Mouse (Mus musculus): ENCODE measurements at regions not wholly inside any gene's neighbourhood (a gene's known extent, or its start where the extent isn't known, plus 50 kb on each side); places are given as distances from the start of the nearest gene placed in this dataset.

- TF ChIP-seq CTCF (IDR thresholded peaks at IDR 0.05; ENCODE audit: borderline replicate concordance, insufficient read depth, low read depth, low read length) (no peak), POLR2A (IDR thresholded peaks at IDR 0.05; ENCODE audit: borderline replicate concordance, insufficient read depth, low read length) (no peak)
- Histone ChIP-seq H3K4me3 (replicated peaks; ENCODE audit: insufficient read depth, low read depth, low read length) (no peak overlapping the region), H3K4me1 (ENCODE audit: control insufficient read depth, insufficient read depth, low read length) (no peaks in the 10 kb centered on the region), H3K27me3 (ENCODE audit: control insufficient read depth, insufficient read depth, low read length) (no peaks in the 10 kb centered on the region), H3K27ac (ENCODE audit: insufficient read depth, low read length) (no peak overlapping the region)
- no peak for DNase-seq
- WGBS = 85% methylated on average over 5 of the region's 5 CpGs
These were observed 343.3 kb upstream of the Adgrl2 start for GRCm38 (mm10) chr3:149333607-149334006.

- no peaks in the 10 kb centered on the region for H3K4me1 ChIP-seq (ENCODE audit: control insufficient read depth, insufficient read depth, low read length)
- no peak overlapping the region for H3K4me3 ChIP-seq (replicated peaks; ENCODE audit: insufficient read depth, low read depth, low read length)
- WGBS = 52% methylated on average over 10 of the region's 10 CpGs
- no peaks in the 10 kb centered on the region for H3K27me3 ChIP-seq (ENCODE audit: control insufficient read depth, insufficient read depth, low read length)
- H3K27ac ChIP-seq (ENCODE audit: insufficient read depth, low read length) = no peak overlapping the region
- TF ChIP-seq CTCF (IDR thresholded peaks at IDR 0.05; ENCODE audit: borderline replicate concordance, insufficient read depth, low read depth, low read length) = no peak
- no peak for TF ChIP-seq POLR2A (IDR thresholded peaks at IDR 0.05; ENCODE audit: borderline replicate concordance, insufficient read depth, low read length)
- DNase-seq = no peak
These were observed 342.8 kb upstream of the Adgrl2 start for GRCm38 (mm10) chr3:149333131-149333530.

- no peak for DNase-seq
- Histone ChIP-seq H3K27ac (ENCODE audit: insufficient read depth, low read length) (no peak overlapping the region), H3K4me1 (ENCODE audit: control insufficient read depth, insufficient read depth, low read length) (no peaks in the 10 kb centered on the region), H3K27me3 (ENCODE audit: control insufficient read depth, insufficient read depth, low read length) (no peaks in the 10 kb centered on the region), H3K4me3 (replicated peaks; ENCODE audit: insufficient read depth, low read depth, low read length) (no peak overlapping the region)
- 42% methylated on average over 4 of the region's 4 CpGs for WGBS
- TF ChIP-seq POLR2A (IDR thresholded peaks at IDR 0.05; ENCODE audit: borderline replicate concordance, insufficient read depth, low read length) (no peak), CTCF (IDR thresholded peaks at IDR 0.05; ENCODE audit: borderline replicate concordance, insufficient read depth, low read depth, low read length) (no peak)
These were observed 341.8 kb upstream of the Adgrl2 start for GRCm38 (mm10) chr3:149332105-149332504.

- 43% methylated on average over 7 of the region's 7 CpGs for WGBS
- TF ChIP-seq POLR2A (IDR thresholded peaks at IDR 0.05; ENCODE audit: borderline replicate concordance, insufficient read depth, low read length) (no peak), CTCF (IDR thresholded peaks at IDR 0.05; ENCODE audit: borderline replicate concordance, insufficient read depth, low read depth, low read length) (no peak)
These were observed 341.1 kb upstream of the Adgrl2 start for GRCm38 (mm10) chr3:149331251-149331960.

GRCm38 (mm10) chr3:149330716-149331115 lies 340.4 kb upstream of the Adgrl2 start:
- no peak for TF ChIP-seq POLR2A (IDR thresholded peaks at IDR 0.05; ENCODE audit: borderline replicate concordance, insufficient read depth, low read length)
- no peak for TF ChIP-seq CTCF (IDR thresholded peaks at IDR 0.05; ENCODE audit: borderline replicate concordance, insufficient read depth, low read depth, low read length)
- no peaks in the 10 kb centered on the region for H3K27me3 ChIP-seq (ENCODE audit: control insufficient read depth, insufficient read depth, low read length)
- no peak overlapping the region for H3K4me3 ChIP-seq (replicated peaks; ENCODE audit: insufficient read depth, low read depth, low read length)
- 44% methylated on average over 10 of the region's 10 CpGs for WGBS
- H3K27ac ChIP-seq (ENCODE audit: insufficient read depth, low read length) = no peak overlapping the region
- DNase-seq = no peak
- no peaks in the 10 kb centered on the region for H3K4me1 ChIP-seq (ENCODE audit: control insufficient read depth, insufficient read depth, low read length)

More at GRCm38 (mm10) chr3:149331251-149331960, 341.1 kb upstream of the Adgrl2 start:
- H3K4me3 ChIP-seq (replicated peaks; ENCODE audit: insufficient read depth, low read depth, low read length) = no peak overlapping the region
- no peaks in the 10 kb centered on the region for H3K27me3 ChIP-seq (ENCODE audit: control insufficient read depth, insufficient read depth, low read length)
- no peaks in the 10 kb centered on the region for H3K4me1 ChIP-seq (ENCODE audit: control insufficient read depth, insufficient read depth, low read length)
- no peak overlapping the region for H3K27ac ChIP-seq (ENCODE audit: insufficient read depth, low read length)
- no peak for DNase-seq

GRCm38 (mm10) chr3:149330041-149330440 lies 339.7 kb upstream of the Adgrl2 start:
- no peak for DNase-seq
- WGBS = 91% methylated on average over 10 of the region's 10 CpGs
- H3K4me1 ChIP-seq (ENCODE audit: control insufficient read depth, insufficient read depth, low read length) = no peaks in the 10 kb centered on the region
- no peak overlapping the region for H3K4me3 ChIP-seq (replicated peaks; ENCODE audit: insufficient read depth, low read depth, low read length)
- H3K27me3 ChIP-seq (ENCODE audit: control insufficient read depth, insufficient read depth, low read length) = no peaks in the 10 kb centered on the region
- no peak overlapping the region for H3K27ac ChIP-seq (ENCODE audit: insufficient read depth, low read length)
- TF ChIP-seq CTCF (IDR thresholded peaks at IDR 0.05; ENCODE audit: borderline replicate concordance, insufficient read depth, low read depth, low read length) = no peak
- TF ChIP-seq POLR2A (IDR thresholded peaks at IDR 0.05; ENCODE audit: borderline replicate concordance, insufficient read depth, low read length) = no peak

- 91% methylated on average over 6 of the region's 6 CpGs for WGBS
- no peak overlapping the region for H3K4me3 ChIP-seq (replicated peaks; ENCODE audit: insufficient read depth, low read depth, low read length)
These were observed 339.3 kb upstream of the Adgrl2 start for GRCm38 (mm10) chr3:149329615-149330014.

GRCm38 (mm10) chr3:149326664-149327063 lies 336.3 kb upstream of the Adgrl2 start:
- WGBS = 69% methylated on average over 5 of the region's 5 CpGs
- Histone ChIP-seq H3K4me1 (ENCODE audit: control insufficient read depth, insufficient read depth, low read length) (no peaks in the 10 kb centered on the region), H3K27ac (ENCODE audit: insufficient read depth, low read length) (no peak overlapping the region), H3K4me3 (replicated peaks; ENCODE audit: insufficient read depth, low read depth, low read length) (no peak overlapping the region), H3K27me3 (ENCODE audit: control insufficient read depth, insufficient read depth, low read length) (no peaks in the 10 kb centered on the region)
- DNase-seq = no peak
- TF ChIP-seq CTCF (IDR thresholded peaks at IDR 0.05; ENCODE audit: borderline replicate concordance, insufficient read depth, low read depth, low read length) (no peak), POLR2A (IDR thresholded peaks at IDR 0.05; ENCODE audit: borderline replicate concordance, insufficient read depth, low read length) (no peak)

More at GRCm38 (mm10) chr3:149329615-149330014, 339.3 kb upstream of the Adgrl2 start:
- H3K27me3 ChIP-seq (ENCODE audit: control insufficient read depth, insufficient read depth, low read length) = no peaks in the 10 kb centered on the region
- no peak overlapping the region for H3K27ac ChIP-seq (ENCODE audit: insufficient read depth, low read length)
- TF ChIP-seq POLR2A (IDR thresholded peaks at IDR 0.05; ENCODE audit: borderline replicate concordance, insufficient read depth, low read length) (no peak), CTCF (IDR thresholded peaks at IDR 0.05; ENCODE audit: borderline replicate concordance, insufficient read depth, low read depth, low read length) (no peak)
- no peaks in the 10 kb centered on the region for H3K4me1 ChIP-seq (ENCODE audit: control insufficient read depth, insufficient read depth, low read length)
- no peak for DNase-seq
